Mouse (Mus musculus) kidney, adult 2 months (tissue): Measurements from ENCODE around the gene Lpcat2b. TPM values are rescaled to one million over a fixed set of nuclear protein-coding genes. Genes with fewer than 3 reads are reported as not detected.

Experiments used
- DNase-seq: peaks from one replicate; pipeline ENCODE4 v3.0.0; 2021
- H3K27ac ChIP-seq: fragments of 200-500 bp; 2 replicates; pipeline ENCODE4 v1.5.1; 2012; ENCODE audit warnings: low read depth, low read length, control low read depth, inconsistent platforms; ENCODE audit not compliant: insufficient read depth
- H3K27me3 ChIP-seq: fragments of 200-500 bp; replicated peaks from 2 replicates; pipeline ENCODE4 v1.6.1; 2012; ENCODE audit warnings: mild to moderate bottlenecking, moderate library complexity, low read length, inconsistent platforms; ENCODE audit not compliant: control insufficient read depth, insufficient read depth
- H3K36me3 ChIP-seq: fragments of 200-500 bp; 2 replicates; pipeline ENCODE4 v1.6.1; 2012; ENCODE audit warnings: mild to moderate bottlenecking, moderate library complexity, low read length, inconsistent platforms; ENCODE audit not compliant: control insufficient read depth, insufficient read depth
- H3K4me1 ChIP-seq: fragments of 200-500 bp; 2 replicates; pipeline ENCODE4 v1.6.1; 2011; ENCODE audit warnings: low read length; ENCODE audit not compliant: control insufficient read depth, insufficient read depth
- H3K4me3 ChIP-seq: fragments of 200-500 bp; 2 replicates; pipeline ENCODE4 v1.5.1; 2011; ENCODE audit warnings: mild to moderate bottlenecking, low read depth, low read length, control low read depth; ENCODE audit not compliant: insufficient read depth
- CTCF ChIP-seq: fragments of 200-500 bp; conservative IDR thresholded peaks from 2 replicates; pipeline ENCODE4 v1.5.1; 2011; ENCODE audit warnings: low read depth, mild to moderate bottlenecking, control low read depth, low read length, moderate library complexity, mixed read lengths; ENCODE audit not compliant: insufficient read depth, insufficient read length
- POLR2A ChIP-seq: fragments of 200-500 bp; IDR thresholded peaks from one replicate; pipeline ENCODE4 v1.6.1; 2011; ENCODE audit warnings: low read depth, low read length, control low read depth
- WGBS: fragments of 180-500 bp; shearing (Covaris S2); methylation state at CpG from one replicate; pipeline ENCODE4 v1.1.7; 2018; 5-methylcytosine and 5-hydroxymethylcytosine counted together
- polyA plus RNA-seq: library from polyadenylated mRNA; depleted of rRNA; stranded (reverse); fragments of >200 nt; gene quantifications from 2 replicates; pipeline ENCODE4 v1.2.3, GENCODE M21; 2012

Gene Lpcat2b
- polyA plus RNA-seq, 1 experiment = not detected

- H3K27ac ChIP-seq = no peak overlapping the region
Measured at GRCm38 (mm10) chr5:107447977-107448376, 16.6 kb downstream of the Lpcat2b start.

GRCm38 (mm10) chr5:107448784-107449183 is 17.4 kb downstream of the Lpcat2b start:
- no peaks in the 10 kb centered on the region for H3K4me1 ChIP-seq
- H3K4me3 ChIP-seq = no peak overlapping the region
- 95% methylated on average over 4 of the region's 4 CpGs for WGBS
- H3K27ac ChIP-seq = no peak overlapping the region
- no peak for DNase-seq
- no peaks in the 10 kb centered on the region for H3K27me3 ChIP-seq
- H3K36me3 ChIP-seq = no peaks in the 10 kb centered on the region
- TF ChIP-seq CTCF (no peak), POLR2A (no peak)

More at GRCm38 (mm10) chr5:107447977-107448376, 16.6 kb downstream of the Lpcat2b start:
- no peaks in the 10 kb centered on the region for H3K36me3 ChIP-seq
- no peak overlapping the region for H3K4me3 ChIP-seq
- H3K27me3 ChIP-seq = no peaks in the 10 kb centered on the region
- TF ChIP-seq CTCF (no peak), POLR2A (no peak)
- no peaks in the 10 kb centered on the region for H3K4me1 ChIP-seq
- no peak for DNase-seq
- 92% methylated on average over 4 of the region's 4 CpGs for WGBS

- H3K4me3 ChIP-seq = no peak overlapping the region
- H3K36me3 ChIP-seq = no peaks in the 10 kb centered on the region
- no peak for DNase-seq
- 89% methylated on average over 5 of the region's 5 CpGs for WGBS
- no peaks in the 10 kb centered on the region for H3K27me3 ChIP-seq
- no peak overlapping the region for H3K27ac ChIP-seq
- no peaks in the 10 kb centered on the region for H3K4me1 ChIP-seq
- no peak for TF ChIP-seq POLR2A
- no peak for TF ChIP-seq CTCF
Measured at GRCm38 (mm10) chr5:107449620-107450019, 18.3 kb downstream of the Lpcat2b start.

DNA sequence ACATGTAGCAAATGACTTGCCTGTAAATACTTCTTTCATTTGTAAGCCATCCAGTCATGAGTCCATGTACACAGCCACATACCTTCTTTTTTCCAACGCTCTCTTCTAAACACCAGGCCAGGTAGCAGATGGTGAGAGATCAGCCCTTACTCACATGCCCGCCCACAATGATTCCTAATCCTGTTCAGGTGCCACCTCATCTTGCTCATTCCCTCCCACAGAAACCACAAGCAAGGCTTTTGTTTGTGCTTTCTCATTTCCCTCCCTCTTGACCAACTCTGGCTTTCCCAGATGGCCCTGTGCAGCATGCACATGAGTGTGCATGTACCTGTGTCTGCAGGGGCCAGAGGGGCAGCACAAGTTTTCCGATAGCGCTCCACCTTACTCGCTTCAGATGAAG is 18.9 kb downstream of the Lpcat2b start:
- H3K4me1 ChIP-seq = no peaks in the 10 kb centered on the region
- TF ChIP-seq POLR2A (no peak), CTCF (no peak)
- no peak overlapping the region for H3K4me3 ChIP-seq
- H3K27ac ChIP-seq = no peak overlapping the region
- no peaks in the 10 kb centered on the region for H3K36me3 ChIP-seq
- H3K27me3 ChIP-seq = no peaks in the 10 kb centered on the region
- WGBS = 94% methylated on average over 5 of the region's 5 CpGs
- DNase-seq = no peak

- H3K4me3 ChIP-seq = no peak overlapping the region
- no peaks in the 10 kb centered on the region for H3K27me3 ChIP-seq
- H3K27ac ChIP-seq = no peak overlapping the region
- no peak for DNase-seq
- no peaks in the 10 kb centered on the region for H3K36me3 ChIP-seq
- no peaks in the 10 kb centered on the region for H3K4me1 ChIP-seq
- 92% methylated on average over 4 of the region's 4 CpGs for WGBS
- TF ChIP-seq POLR2A (no peak), CTCF (no peak)
Measured at GRCm38 (mm10) chr5:107462147-107463076, 31.1 kb downstream of the Lpcat2b start.

GRCm38 (mm10) chr5:107466501-107466900 is 35.2 kb downstream of the Lpcat2b start:
- no peaks in the 10 kb centered on the region for H3K27me3 ChIP-seq
- no peaks in the 10 kb centered on the region for H3K4me1 ChIP-seq
- DNase-seq = no peak
- no peak overlapping the region for H3K27ac ChIP-seq
- WGBS = 75% methylated on average over 5 of the region's 5 CpGs
- TF ChIP-seq POLR2A = no peak
- no peak for TF ChIP-seq CTCF
- no peak overlapping the region for H3K4me3 ChIP-seq
- H3K36me3 ChIP-seq = no peaks in the 10 kb centered on the region

GRCm38 (mm10) chr5:107467098-107467497 is 35.7 kb downstream of the Lpcat2b start:
- DNase-seq = no peak
- Histone ChIP-seq H3K4me3 (no peak overlapping the region), H3K36me3 (no peaks in the 10 kb centered on the region), H3K27me3 (no peaks in the 10 kb centered on the region), H3K27ac (no peak overlapping the region), H3K4me1 (no peaks in the 10 kb centered on the region)
- TF ChIP-seq POLR2A = no peak
- TF ChIP-seq CTCF = no peak
- 90% methylated on average over 4 of the region's 4 CpGs for WGBS
